Mouse (Mus musculus) thymus, postnatal 36 days (tissue): ENCODE data around the gene Fam240a.

Experiments used
- DNase-seq, 2 experiments: peaks; one replicate each; pipeline ENCODE4 v3.0.0; 2022; ENCODE audit warnings: mixed read lengths in 2 of 2

Gene Fam240a

GRCm38 (mm10) chr9:110891077-110891828 lies 25.4 kb downstream of the Fam240a start:
- DNase-seq, result peak in 1 of 2 experiments; percentile 54

GRCm38 (mm10) chr9:110890026-110890783 lies 26.5 kb downstream of the Fam240a start:
- DNase-seq, result peak; percentile 3 to 36

GRCm38 (mm10) chr9:110888935-110889334 lies 27.7 kb downstream of the Fam240a start:
- DNase-seq, result peak in 1 of 2 experiments; percentile 32

- DNase-seq, result peak; percentile 69 to 85
Observed at GRCm38 (mm10) chr9:110887388-110888303, 29.0 kb downstream of the Fam240a start.

GRCm38 (mm10) chr9:110881953-110882352 lies 34.7 kb downstream of the Fam240a start:
- no peak for DNase-seq

GRCm38 (mm10) chr9:110880772-110881171 lies 35.9 kb downstream of the Fam240a start:
- no peak for DNase-seq

- peak; percentile 81 to 87 for DNase-seq
Observed at GRCm38 (mm10) chr9:110879998-110880561, 36.6 kb downstream of the Fam240a start, which contains the start of gene Tmie. Gene Tmie (minus strand): TSS chr9:110880113.

GRCm38 (mm10) chr9:110879191-110879920 lies 37.3 kb downstream of the Fam240a start, which contains the start of gene Als2cl:
Gene Als2cl (plus strand): TSS chr9:110879870.
- DNase-seq, result peak in 1 of 2 experiments; percentile 30

- DNase-seq, result no peak
Observed at GRCm38 (mm10) chr9:110877888-110878287, 38.8 kb downstream of the Fam240a start.

- DNase-seq, result no peak
Observed at GRCm38 (mm10) chr9:110877353-110877752, 39.3 kb downstream of the Fam240a start.

- DNase-seq, result no peak
Observed at GRCm38 (mm10) chr9:110875288-110875695, 41.4 kb downstream of the Fam240a start.

GRCm38 (mm10) chr9:110874660-110875191 lies 41.9 kb downstream of the Fam240a start:
- no peak for DNase-seq

GRCm38 (mm10) chr9:110873681-110874659 lies 42.7 kb downstream of the Fam240a start:
- peak; percentile 57 to 66 for DNase-seq

- DNase-seq, result peak; percentile 57 to 59
Observed at GRCm38 (mm10) chr9:110871030-110871429, 45.6 kb downstream of the Fam240a start.
